Mouse (Mus musculus) hindbrain, embryonic 12.5 days (tissue): ENCODE results near the gene Nlrp1a. TPM values are rescaled to one million over a fixed set of nuclear protein-coding genes. Genes with fewer than 3 reads are reported as not detected.

Experiments used
- ATAC-seq: fragments of 200-750 bp; cut with Nextera tagmentation; 2 replicates; pipeline ENCODE4 v1.8.0; 2017; ENCODE audit warnings: moderate TSS enrichment; ENCODE audit not compliant: low FRiP score
- H3K27ac ChIP-seq: fragments of 300-500 bp; sonication (generic); 2 replicates; pipeline ENCODE4 v1.5.1; 2016; ENCODE audit warnings: mild to moderate bottlenecking
- H3K27me3 ChIP-seq: fragments of 300-500 bp; sonication (generic); 2 replicates; pipeline ENCODE4 v1.6.1; 2016; ENCODE audit warnings: mild to moderate bottlenecking
- H3K36me3 ChIP-seq: fragments of 300-500 bp; sonication (generic); 2 replicates; pipeline ENCODE4 v1.6.1; 2016; ENCODE audit warnings: mild to moderate bottlenecking
- H3K4me1 ChIP-seq: fragments of 300-500 bp; sonication (generic); 2 replicates; pipeline ENCODE4 v1.6.1; 2016
- H3K4me2 ChIP-seq: fragments of 300-500 bp; sonication (generic); replicated peaks from 2 replicates; pipeline ENCODE4 v1.6.1; 2016; ENCODE audit warnings: mild to moderate bottlenecking
- H3K4me3 ChIP-seq: fragments of 300-500 bp; sonication (generic); 2 replicates; pipeline ENCODE4 v1.5.1; 2016; ENCODE audit warnings: mild to moderate bottlenecking
- H3K9ac ChIP-seq: fragments of 300-500 bp; sonication (generic); 2 replicates; pipeline ENCODE4 v1.6.1; 2016; ENCODE audit warnings: mild to moderate bottlenecking, moderate library complexity
- H3K9me3 ChIP-seq: fragments of 300-500 bp; sonication (generic); replicated peaks from 2 replicates; pipeline ENCODE4 v1.6.1; 2016; ENCODE audit warnings: mild to moderate bottlenecking
- WGBS: fragments of 180-500 bp; shearing (Covaris S2); methylation state at CpG from one replicate; pipeline ENCODE4 v1.1.7; 2016; 5-methylcytosine and 5-hydroxymethylcytosine counted together
- polyA plus RNA-seq: library from polyadenylated mRNA; unstranded; fragments of >200 nt; fragmentation: Nextera tagmentation; extraction: Ambion mirVana; gene quantifications from 2 replicates; pipeline ENCODE4 v1.2.1, GENCODE M21; 2016

Gene Nlrp1a
- 0.05 TPM in 1 of 2 replicates, not detected in the other for polyA plus RNA-seq

DNA sequence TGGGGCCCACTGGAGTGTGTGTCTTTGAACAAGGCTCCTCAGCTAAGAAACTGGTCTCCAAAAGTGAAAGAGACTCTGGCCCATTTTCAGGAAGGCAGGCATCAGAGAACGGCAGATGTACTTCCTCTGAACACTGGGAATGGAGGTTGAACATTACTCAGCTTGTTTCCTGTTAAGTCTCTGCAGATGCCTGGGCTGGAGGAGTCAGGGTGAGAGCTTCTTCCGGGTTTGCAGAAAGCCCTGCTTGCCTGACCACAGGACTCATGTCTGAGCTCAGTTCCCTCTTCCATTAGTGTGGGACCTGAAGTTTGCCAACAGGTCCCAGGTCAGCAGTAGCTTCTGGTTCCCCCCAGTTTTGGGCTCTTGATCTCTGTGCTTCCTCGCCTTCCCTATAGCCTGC, at the start of gene Nlrp1a:
Gene Nlrp1a, minus strand, starts transcription at position 44 of the 400 bp plus-strand sequence.
- Histone ChIP-seq H3K4me1 (no peaks in the 10 kb centered on the region), H3K9me3 (no peaks in the 10 kb centered on the region), H3K27me3 (no peaks in the 10 kb centered on the region), H3K4me3 (no peak within 1 kb of the TSS), H3K27ac (no peak within 1 kb of the TSS), H3K9ac (no peak within 1 kb of the TSS), H3K4me2 (no peak within 1 kb of the TSS), H3K36me3 (no peaks in the 10 kb centered on the region)
- WGBS, result 91% methylated on average over 3 of the region's 3 CpGs
- no peak for ATAC-seq

DNA sequence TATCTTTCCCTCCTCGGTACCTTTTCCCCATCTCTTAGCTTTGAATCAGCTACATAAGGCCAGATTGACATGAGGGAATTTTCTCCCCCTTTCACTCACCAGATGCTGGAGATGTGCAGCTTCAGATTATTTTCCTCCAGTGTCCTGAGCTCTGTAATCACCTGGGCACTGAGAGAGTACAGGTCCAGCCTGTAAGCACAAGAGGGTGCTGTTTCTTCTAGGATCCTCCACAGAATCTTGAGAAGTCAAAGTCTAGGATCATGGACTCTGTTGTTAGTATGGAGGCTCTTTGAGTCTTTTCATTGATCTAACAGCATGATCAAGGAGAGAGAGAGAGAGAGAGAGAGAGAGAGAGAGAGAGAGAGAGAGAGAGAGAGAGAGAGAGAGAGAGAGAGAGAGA, 25.1 kb upstream of the Nlrp1a start:
- Histone ChIP-seq H3K27ac (no peak overlapping the region), H3K4me3 (no peak overlapping the region), H3K36me3 (no peaks in the 10 kb centered on the region), H3K9ac (no peak overlapping the region), H3K4me1 (no peaks in the 10 kb centered on the region), H3K9me3 (no peaks in the 10 kb centered on the region), H3K4me2 (no peak overlapping the region), H3K27me3 (no peaks in the 10 kb centered on the region)
- WGBS, result 88% methylated on average over 1 of the region's 1 CpGs
- no peak for ATAC-seq

DNA sequence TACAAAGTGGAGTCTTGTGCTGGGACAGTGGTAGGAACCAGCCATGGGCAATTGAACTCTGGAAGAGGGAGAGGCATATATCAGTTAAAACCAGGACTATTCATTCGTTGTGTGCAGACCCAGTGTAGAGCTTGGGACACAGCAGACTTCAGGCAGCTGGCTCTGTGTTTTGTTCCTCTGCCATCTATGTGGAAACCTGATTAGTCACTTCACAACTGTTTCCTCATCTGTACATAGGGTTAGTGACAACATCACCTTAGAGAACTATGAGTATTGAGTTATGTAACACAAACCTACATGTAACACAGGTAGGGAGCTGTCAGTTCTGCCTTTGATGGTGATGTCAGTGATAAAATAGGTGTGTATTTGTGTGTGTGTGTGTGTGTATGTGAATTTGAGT, 19.6 kb upstream of the Nlrp1a start:
- H3K9ac ChIP-seq, result no peak overlapping the region
- 71% methylated on average over 1 of the region's 1 CpGs for WGBS

DNA sequence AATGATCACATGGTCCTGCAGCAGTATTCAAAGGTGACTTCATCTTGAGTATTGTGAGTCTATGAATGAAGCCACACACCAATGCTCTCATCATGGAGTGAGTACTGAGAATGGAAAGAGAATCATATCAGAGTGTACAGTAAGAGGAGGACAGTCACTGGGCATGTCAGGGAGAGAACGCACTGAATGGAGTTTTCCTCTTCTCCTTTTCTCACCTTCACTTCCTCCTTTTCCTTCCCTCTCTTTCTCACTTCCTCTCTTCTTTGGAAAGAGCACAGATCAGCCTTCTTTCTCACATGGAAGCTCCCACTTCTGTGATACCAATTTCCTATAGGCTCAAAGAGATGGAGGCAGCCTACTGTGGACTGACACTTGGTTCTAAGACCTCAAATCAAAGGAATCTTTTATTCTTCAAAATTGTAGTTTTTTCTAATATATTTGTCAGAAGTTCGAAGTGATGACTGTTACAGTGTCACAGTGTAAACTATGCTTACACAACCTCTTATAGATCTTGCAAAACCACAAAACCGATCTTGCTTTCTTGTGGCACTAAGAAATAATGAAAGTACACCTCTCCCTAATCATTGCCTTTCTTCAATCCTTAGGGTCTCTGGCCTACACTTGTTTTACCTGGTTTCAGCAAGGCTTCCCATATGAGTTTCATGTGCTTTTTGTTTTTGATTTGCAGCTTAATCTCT, 15.1 kb upstream of the Nlrp1a start:
- no peak for ATAC-seq
- no peak overlapping the region for H3K4me2 ChIP-seq
- WGBS, result 80% methylated on average over 3 of the region's 3 CpGs

More for the DNA sequence above, 19.6 kb upstream of the Nlrp1a start:
- H3K27me3 ChIP-seq, result no peaks in the 10 kb centered on the region
- H3K4me2 ChIP-seq, result no peak overlapping the region
- H3K4me3 ChIP-seq, result no peak overlapping the region
- no peaks in the 10 kb centered on the region for H3K4me1 ChIP-seq
- H3K36me3 ChIP-seq, result no peaks in the 10 kb centered on the region
- H3K27ac ChIP-seq, result no peak overlapping the region
- no peaks in the 10 kb centered on the region for H3K9me3 ChIP-seq
- no peak for ATAC-seq

GRCm38 (mm10) chr11:71155272-71155671, 10.8 kb upstream of the Nlrp1a start:
- no peak overlapping the region for H3K9ac ChIP-seq
- H3K9me3 ChIP-seq, result no peaks in the 10 kb centered on the region
- H3K27me3 ChIP-seq, result no peaks in the 10 kb centered on the region
- no peak for ATAC-seq
- 87% methylated on average over 1 of the region's 1 CpGs for WGBS
- H3K27ac ChIP-seq, result no peak overlapping the region
- H3K4me1 ChIP-seq, result no peaks in the 10 kb centered on the region
- no peak overlapping the region for H3K4me3 ChIP-seq
- H3K36me3 ChIP-seq, result no peaks in the 10 kb centered on the region
- no peak overlapping the region for H3K4me2 ChIP-seq

More for the DNA sequence above, 15.1 kb upstream of the Nlrp1a start:
- Histone ChIP-seq H3K27ac (no peak overlapping the region), H3K9ac (no peak overlapping the region), H3K4me3 (no peak overlapping the region), H3K4me1 (no peaks in the 10 kb centered on the region), H3K27me3 (no peaks in the 10 kb centered on the region), H3K36me3 (no peaks in the 10 kb centered on the region), H3K9me3 (no peaks in the 10 kb centered on the region)

DNA sequence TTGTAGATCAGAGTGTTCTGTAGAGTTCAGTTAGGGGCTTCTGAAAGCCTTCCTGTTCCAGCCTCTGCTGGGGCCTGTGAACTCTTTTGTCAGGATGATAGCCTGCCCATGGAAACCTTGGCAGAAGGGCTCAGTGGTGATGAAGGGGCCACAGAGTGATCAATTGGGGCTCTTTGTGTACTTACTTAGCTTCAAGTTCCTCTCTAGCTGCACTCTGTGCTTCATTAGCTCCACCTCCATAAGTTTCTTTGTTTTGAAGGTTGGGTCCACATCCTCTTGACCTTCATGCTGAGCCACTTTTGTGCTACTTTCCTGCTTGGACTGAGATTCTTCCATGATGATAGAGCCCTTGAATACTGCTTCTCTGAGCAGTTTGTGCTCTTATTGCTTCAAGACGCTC, 2.5 kb downstream of the Nlrp1a start:
- no peak for ATAC-seq
- H3K9ac ChIP-seq, result no peak overlapping the region
- no peak overlapping the region for H3K27ac ChIP-seq
- H3K4me3 ChIP-seq, result no peak overlapping the region
- H3K36me3 ChIP-seq, result no peaks in the 10 kb centered on the region
- H3K9me3 ChIP-seq, result no peaks in the 10 kb centered on the region
- 79% methylated on average over 1 of the region's 1 CpGs for WGBS
- no peaks in the 10 kb centered on the region for H3K4me1 ChIP-seq
- no peak overlapping the region for H3K4me2 ChIP-seq
- H3K27me3 ChIP-seq, result no peaks in the 10 kb centered on the region

GRCm38 (mm10) chr11:71107128-71107527, 37.4 kb downstream of the Nlrp1a start:
- Histone ChIP-seq H3K36me3 (no peaks in the 10 kb centered on the region), H3K27ac (no peak overlapping the region), H3K4me2 (no peak overlapping the region), H3K9ac (no peak overlapping the region), H3K9me3 (no peaks in the 10 kb centered on the region), H3K27me3 (no peaks in the 10 kb centered on the region), H3K4me1 (no peaks in the 10 kb centered on the region), H3K4me3 (no peak overlapping the region)
- no peak for ATAC-seq
- WGBS, result 80% methylated on average over 2 of the region's 2 CpGs

DNA sequence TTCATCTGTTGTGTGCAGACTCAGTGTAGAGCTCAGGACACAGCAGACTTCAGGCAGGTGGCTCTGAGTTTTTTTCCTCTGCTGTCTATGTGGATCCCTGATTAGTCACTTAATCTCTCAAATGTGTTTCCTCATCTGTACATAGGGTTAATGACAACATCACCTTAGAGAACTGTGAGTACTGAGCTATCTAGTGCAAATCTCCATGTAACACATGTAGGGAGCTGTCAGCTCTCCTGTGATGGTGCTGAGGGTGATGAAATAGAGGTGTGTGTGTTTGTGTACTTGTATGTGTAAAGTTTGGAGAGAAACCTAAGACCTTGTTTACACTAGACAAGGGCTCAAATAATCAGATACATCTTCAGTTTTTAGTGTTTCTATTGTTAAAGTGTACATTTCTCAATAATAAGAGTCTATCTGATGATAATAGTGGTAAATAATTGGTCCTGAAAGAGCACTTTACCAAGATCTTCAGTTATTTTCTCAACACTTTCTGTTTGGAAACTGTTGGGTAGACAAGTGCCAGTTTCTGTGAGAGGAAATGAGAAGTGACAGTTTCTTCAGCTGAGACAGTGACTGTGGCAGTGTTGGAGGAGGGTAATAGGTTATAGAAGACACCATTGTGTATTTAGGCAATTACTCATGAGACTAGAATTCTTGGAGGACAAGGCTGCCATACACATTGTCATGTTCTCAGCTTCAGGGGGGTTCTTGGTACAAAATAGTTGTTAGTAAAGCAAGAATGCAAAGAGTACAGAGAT, 38.1 kb downstream of the Nlrp1a start:
- Histone ChIP-seq H3K4me2 (no peak overlapping the region), H3K9ac (no peak overlapping the region)
- no peak for ATAC-seq

GRCm38 (mm10) chr11:71103931-71104330, 40.6 kb downstream of the Nlrp1a start:
- H3K4me3 ChIP-seq, result no peak overlapping the region
- no peaks in the 10 kb centered on the region for H3K4me1 ChIP-seq
- no peaks in the 10 kb centered on the region for H3K36me3 ChIP-seq
- H3K9ac ChIP-seq, result no peak overlapping the region
- H3K4me2 ChIP-seq, result no peak overlapping the region
- H3K9me3 ChIP-seq, result no peaks in the 10 kb centered on the region
- ATAC-seq, result no peak
- H3K27me3 ChIP-seq, result no peaks in the 10 kb centered on the region
- no peak overlapping the region for H3K27ac ChIP-seq

More for the DNA sequence above, 38.1 kb downstream of the Nlrp1a start:
- H3K4me3 ChIP-seq, result no peak overlapping the region
- no peaks in the 10 kb centered on the region for H3K36me3 ChIP-seq
- no peaks in the 10 kb centered on the region for H3K4me1 ChIP-seq
- H3K9me3 ChIP-seq, result no peaks in the 10 kb centered on the region
- H3K27ac ChIP-seq, result no peak overlapping the region
- H3K27me3 ChIP-seq, result no peaks in the 10 kb centered on the region

DNA sequence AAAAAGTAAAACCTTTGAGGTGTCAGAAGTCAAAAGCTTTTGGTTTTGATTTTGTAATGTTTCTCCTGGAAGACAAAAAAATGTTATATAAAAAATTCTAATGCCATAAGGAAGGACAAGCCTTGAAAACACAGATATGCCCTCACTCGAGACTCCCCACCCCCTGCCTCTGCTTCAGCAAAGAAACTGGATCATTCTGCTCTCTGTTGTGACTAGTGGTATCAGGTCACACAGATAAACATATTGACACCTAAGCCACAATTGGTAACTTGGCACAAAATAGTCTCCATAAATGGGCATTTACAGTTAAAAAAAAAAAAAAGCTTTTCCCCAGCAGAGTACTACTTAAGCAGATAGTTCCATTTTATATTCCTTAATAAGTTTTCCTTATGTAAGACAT, 68.2 kb downstream of the Nlrp1a start:
- no peak overlapping the region for H3K4me3 ChIP-seq
- no peak for ATAC-seq
- 75% methylated on average over 1 of the region's 1 CpGs for WGBS

DNA sequence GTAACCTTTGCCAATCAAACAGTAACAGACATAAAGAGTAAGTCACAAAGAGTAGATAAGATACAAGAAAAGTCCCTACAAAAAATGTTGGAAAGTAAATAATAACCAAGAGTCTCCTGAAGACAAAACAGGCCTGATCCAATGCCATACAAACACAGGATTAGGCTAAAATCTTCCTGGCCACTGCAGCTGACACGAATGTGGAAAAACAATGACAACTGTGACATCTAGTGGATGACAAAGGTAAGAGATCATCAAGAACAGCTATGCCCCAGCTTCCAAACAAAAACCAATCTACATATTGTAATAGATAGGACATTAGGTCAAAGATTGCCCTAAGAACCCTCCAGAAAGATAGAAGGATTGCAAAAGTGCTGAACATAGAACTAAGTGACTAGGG, 92.0 kb downstream of the Nlrp1a start:
- 7% methylated on average over 1 of the region's 1 CpGs for WGBS

More for the DNA sequence above, 68.2 kb downstream of the Nlrp1a start:
- H3K4me1 ChIP-seq, result no peaks in the 10 kb centered on the region
- no peak overlapping the region for H3K9ac ChIP-seq
- peaks cover 7% of the 10 kb centered on the region for H3K9me3 ChIP-seq
- H3K27ac ChIP-seq, result no peak overlapping the region
- no peaks in the 10 kb centered on the region for H3K36me3 ChIP-seq
- no peak overlapping the region for H3K4me2 ChIP-seq
- H3K27me3 ChIP-seq, result no peaks in the 10 kb centered on the region

More for the DNA sequence above, 92.0 kb downstream of the Nlrp1a start:
- Histone ChIP-seq H3K4me3 (no peak overlapping the region), H3K4me1 (no peaks in the 10 kb centered on the region), H3K36me3 (no peaks in the 10 kb centered on the region), H3K4me2 (no peak overlapping the region), H3K9me3 (no peaks in the 10 kb centered on the region), H3K9ac (no peak overlapping the region), H3K27ac (no peak overlapping the region), H3K27me3 (no peaks in the 10 kb centered on the region)
- no peak for ATAC-seq
